Mouse (Mus musculus) olfactory bulb, adult 2 months (tissue): ENCODE results near the gene Hinfp. TPM values are rescaled to one million over a fixed set of nuclear protein-coding genes. Genes with fewer than 3 reads are reported as not detected.
A peak's percentile ranks its signal among the peaks of the same experiment; 100 is the strongest.

Experiments
- H3K27ac ChIP-seq: fragments of 200-500 bp; 2 replicates; pipeline ENCODE4 v1.5.1; 2012; ENCODE audit warnings: low read depth, low read length; ENCODE audit not compliant: insufficient read depth
- H3K4me1 ChIP-seq: fragments of 200-500 bp; 2 replicates; pipeline ENCODE4 v1.6.1; 2012; ENCODE audit warnings: low read length; ENCODE audit not compliant: control insufficient read depth, insufficient read depth
- H3K4me3 ChIP-seq: fragments of 200-500 bp; 2 replicates; pipeline ENCODE4 v1.5.1; 2012; ENCODE audit warnings: mild to moderate bottlenecking, low read depth, low read length, moderate library complexity; ENCODE audit not compliant: insufficient read depth
- CTCF ChIP-seq: fragments of 200-500 bp; IDR thresholded peaks from 2 replicates; pipeline ENCODE4 v1.5.1; 2012; ENCODE audit warnings: low read depth, mild to moderate bottlenecking, low read length, moderate library complexity; ENCODE audit not compliant: insufficient read depth
- POLR2A ChIP-seq: fragments of 200-500 bp; IDR thresholded peaks from 2 replicates; pipeline ENCODE4 v1.6.1; 2012; ENCODE audit warnings: mild to moderate bottlenecking, low read depth, low read length, moderate library complexity; ENCODE audit not compliant: insufficient read depth
- WGBS: fragments of 180-500 bp; shearing (Covaris S2); methylation state at CpG from one replicate; pipeline ENCODE4 v1.1.7; 2018; 5-methylcytosine and 5-hydroxymethylcytosine counted together
- polyA plus RNA-seq: library from polyadenylated mRNA; stranded (reverse); fragments of >200 nt; gene quantifications from 2 replicates; pipeline ENCODE4 v1.2.4, GENCODE M21; 2012; ENCODE audit warnings: low replicate concordance; ENCODE audit not compliant: missing spikeins, insufficient read depth, insufficient read length

Gene Hinfp
- polyA plus RNA-seq, 1 experiment: not detected

- peak overlapping the region; percentile 86 for H3K4me3 ChIP-seq
- H3K4me1 ChIP-seq: peaks cover 38% of the 10 kb centered on the region
- 28% methylated on average over 5 of the region's 5 CpGs for whole genome bisulfite sequencing
- TF ChIP-seq CTCF: no peak
- TF ChIP-seq POLR2A: no peak
- H3K27ac ChIP-seq: no peak overlapping the region
Measured at GRCm38 (mm10) chr9:44318076-44318825, 12.8 kb upstream of the Hinfp start.

GRCm38 (mm10) chr9:44317452-44317851 is 12.0 kb upstream of the Hinfp start:
- TF ChIP-seq POLR2A (no peak), CTCF (no peak)
- 53% methylated on average over 4 of the region's 4 CpGs for WGBS

GRCm38 (mm10) chr9:44314910-44315309 is 9.4 kb upstream of the Hinfp start:
- H3K27ac ChIP-seq: no peak overlapping the region
- no peak overlapping the region for H3K4me3 ChIP-seq
- TF ChIP-seq POLR2A (no peak), CTCF (no peak)
- WGBS: 91% methylated on average over 18 of the region's 18 CpGs
- peaks cover 49% of the 10 kb centered on the region for H3K4me1 ChIP-seq

More at GRCm38 (mm10) chr9:44317452-44317851, 12.0 kb upstream of the Hinfp start:
- Histone ChIP-seq H3K27ac (no peak overlapping the region), H3K4me1 (peaks cover 38% of the 10 kb centered on the region), H3K4me3 (peak overlapping the region; percentile 25)

- no peak overlapping the region for H3K4me3 ChIP-seq
- peak overlapping the region; percentile 46 for H3K27ac ChIP-seq
- TF ChIP-seq CTCF (no peak), POLR2A (no peak)
- H3K4me1 ChIP-seq: peaks cover 49% of the 10 kb centered on the region
- WGBS: 29% methylated on average over 4 of the region's 4 CpGs
Measured at GRCm38 (mm10) chr9:44314257-44314547, 8.7 kb upstream of the Hinfp start.

GRCm38 (mm10) chr9:44313476-44314256 is 8.2 kb upstream of the Hinfp start:
- Histone ChIP-seq H3K4me3 (no peak overlapping the region), H3K4me1 (peaks cover 48% of the 10 kb centered on the region), H3K27ac (peak overlapping the region; percentile 67)
- TF ChIP-seq CTCF: no peak
- no peak for TF ChIP-seq POLR2A
- 48% methylated on average over 19 of the region's 19 CpGs for WGBS

GRCm38 (mm10) chr9:44311136-44312134 is 6.0 kb upstream of the Hinfp start:
- 0 out of 2 replicates have a peak overlapping the region, but pooled peaks have one; percentile 26 for H3K27ac ChIP-seq
- H3K4me3 ChIP-seq: no peak overlapping the region
- peaks cover 32% of the 10 kb centered on the region for H3K4me1 ChIP-seq
- TF ChIP-seq POLR2A (no peak), CTCF (no peak)
- 33% methylated on average over 27 of the region's 27 CpGs for WGBS

GRCm38 (mm10) chr9:44310750-44311135 is 5.3 kb upstream of the Hinfp start:
- H3K27ac ChIP-seq: 0 out of 2 replicates have a peak overlapping the region, but pooled peaks have one; percentile 26
- no peak for TF ChIP-seq CTCF
- no peak for TF ChIP-seq POLR2A
- peaks cover 30% of the 10 kb centered on the region for H3K4me1 ChIP-seq
- no peak overlapping the region for H3K4me3 ChIP-seq
- 57% methylated on average over 10 of the region's 10 CpGs for WGBS

- Histone ChIP-seq H3K4me1 (peaks cover 23% of the 10 kb centered on the region), H3K4me3 (no peak overlapping the region), H3K27ac (no peak overlapping the region)
- 74% methylated on average over 3 of the region's 3 CpGs for WGBS
- TF ChIP-seq POLR2A (no peak), CTCF (no peak)
Measured at GRCm38 (mm10) chr9:44309756-44310155, 4.3 kb upstream of the Hinfp start.

GRCm38 (mm10) chr9:44307248-44307647 is 1.8 kb upstream of the Hinfp start:
- peaks cover 16% of the 10 kb centered on the region for H3K4me1 ChIP-seq
- no peak overlapping the region for H3K27ac ChIP-seq
- 96% methylated on average over 2 of the region's 2 CpGs for WGBS
- TF ChIP-seq POLR2A (no peak), CTCF (no peak)
- H3K4me3 ChIP-seq: no peak overlapping the region
